ENCODE assay signal across 9 mouse cellular contexts in the genomic region with DNA sequence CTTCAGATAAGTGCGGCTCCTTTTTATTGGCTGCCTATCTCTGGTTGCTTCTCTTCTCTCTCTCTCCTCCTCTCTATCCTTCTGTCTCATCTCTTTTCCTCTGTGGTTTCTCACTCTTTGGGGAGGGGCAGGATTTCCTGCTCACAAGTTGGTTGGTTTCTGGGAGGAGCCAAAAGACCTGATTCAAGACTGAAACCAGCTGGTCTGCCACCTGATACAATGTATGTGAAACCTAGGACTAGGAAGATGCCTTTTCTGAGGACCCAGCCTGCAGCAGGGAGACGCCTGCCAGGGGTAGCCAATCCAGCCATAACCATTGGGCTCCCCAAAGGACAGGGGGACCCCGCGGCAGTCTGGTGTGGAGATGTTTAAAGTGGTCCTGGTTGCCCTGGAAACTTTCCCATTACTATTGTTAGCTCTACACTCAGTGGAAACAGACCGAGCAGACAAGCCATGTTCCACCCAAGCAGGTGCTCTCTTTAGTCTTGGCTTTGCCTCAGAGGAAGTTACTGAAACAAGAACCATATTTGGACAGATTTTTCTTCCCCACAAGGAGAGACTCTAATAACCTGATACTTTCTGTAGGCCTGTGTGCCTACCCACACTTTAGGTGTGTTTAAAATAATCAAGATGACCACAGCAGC. TPM values are rescaled to one million over a fixed set of nuclear protein-coding genes. Genes with fewer than 3 reads are reported as not detected.
DNase-seq lines count a peak whose midpoint lies in the region; ATAC-seq and TF ChIP-seq lines count a peak whose summit lies in the region.
"Had no signal": no experiment of that assay in that cellular context is flagged by ENCODE, and none has a peak within 500 bp of the region (broad histone marks: within the 10 kb centered on the region; RNA-seq: fewer than 3 reads in every experiment).

A gene (minus strand): TSS at position 121 of the 644 bp plus-strand sequence.

- TF ChIP-seq POLR2A in spleen, adult 2 months (IDR thresholded peaks at IDR 0.05; ENCODE audit: low read depth, low read length), result no peak

- 87% methylated on average over 5 of the region's 5 CpGs for WGBS in kidney, postnatal 0 days
- 11% methylated on average over 5 of the region's 5 CpGs for WGBS in spleen, adult 2 months
- WGBS in midbrain, postnatal 0 days, result 69% methylated on average over 5 of the region's 5 CpGs

- H3K4me2 ChIP-seq in kidney, postnatal 0 days (ENCODE audit: low read length), result no peak within 1 kb of the TSS
- H3K4me2 ChIP-seq in midbrain, postnatal 0 days (ENCODE audit: low read depth, low read length, poor library complexity, severe bottlenecking), result no peak within 1 kb of the TSS

- H3K27me3 ChIP-seq in kidney, postnatal 0 days (ENCODE audit: insufficient read depth, low read length), result no peaks in the 10 kb centered on the region
- H3K27me3 ChIP-seq in spleen, adult 2 months (ENCODE audit: control insufficient read depth, insufficient read depth, low read length), result no peaks in the 10 kb centered on the region
- no peaks in the 10 kb centered on the region for H3K27me3 ChIP-seq in midbrain, postnatal 0 days (ENCODE audit: insufficient read depth, low read length)

- H3K9ac ChIP-seq in kidney, postnatal 0 days (ENCODE audit: low read depth, low read length), result no peak within 1 kb of the TSS
- H3K9ac ChIP-seq in midbrain, postnatal 0 days (replicated peaks; ENCODE audit: low read length, poor library complexity, severe bottlenecking), result no peak within 1 kb of the TSS

- ATAC-seq in kidney, postnatal 0 days (replicated peaks; ENCODE audit: low FRiP score, low read depth), result no peak
- no peak for ATAC-seq in midbrain, postnatal 0 days (ENCODE audit: low FRiP score)

- H3K4me3 ChIP-seq in kidney, postnatal 0 days (replicated peaks; ENCODE audit: low read depth, low read length), result no peak within 1 kb of the TSS
- H3K4me3 ChIP-seq in spleen, adult 2 months (ENCODE audit: extremely low read depth, insufficient read depth, insufficient read length), result peak within 1 kb of the TSS; percentile 40
- H3K4me3 ChIP-seq in midbrain, postnatal 0 days (ENCODE audit: low read depth, low read length), result no peak within 1 kb of the TSS

- H3K27ac ChIP-seq in kidney, postnatal 0 days, result peak within 1 kb of the TSS; percentile 50
- peak within 1 kb of the TSS; percentile 84 for H3K27ac ChIP-seq in spleen, adult 2 months (ENCODE audit: insufficient read depth, low read length)
- no peak within 1 kb of the TSS for H3K27ac ChIP-seq in midbrain, postnatal 0 days (ENCODE audit: low read depth, low read length)

- no peaks in the 10 kb centered on the region for H3K9me3 ChIP-seq in kidney, postnatal 0 days (replicated peaks; ENCODE audit: low read length)
- no peaks in the 10 kb centered on the region for H3K9me3 ChIP-seq in midbrain, postnatal 0 days (ENCODE audit: low read length)

- DNase-seq in kidney, postnatal 0 days (ENCODE audit: low spot score), result no peak
- no peak for DNase-seq in kidney, adult 18-20 months
- DNase-seq in adrenal gland, postnatal 25 days, result no peak
- no peak for DNase-seq in layer of hippocampus, postnatal 36 days
- DNase-seq in spleen, adult 2 months (ENCODE audit: low read depth in 1 of 2, low spot score in 2 of 2), result peak; percentile 55 to 61
- DNase-seq in midbrain, postnatal 0 days (ENCODE audit: low spot score), result no peak
- no peak for DNase-seq in MN1 (ENCODE audit: low spot score)
- DNase-seq: kidney, adult 8-10 months; right cerebral cortex, postnatal 25 days had no signal

- TF ChIP-seq CTCF in kidney, postnatal 0 days (IDR thresholded peaks at IDR 0.05; ENCODE audit: low read depth), result no peak
- TF ChIP-seq CTCF in spleen, adult 2 months (IDR thresholded peaks at IDR 0.05; ENCODE audit: extremely low read depth, insufficient read depth, insufficient read length, insufficient replicate concordance), result no peak
- no peak for TF ChIP-seq CTCF in midbrain, postnatal 0 days (IDR thresholded peaks at IDR 0.05)

- no peaks in the 10 kb centered on the region for H3K36me3 ChIP-seq in kidney, postnatal 0 days (ENCODE audit: insufficient read depth, low read length)
- H3K36me3 ChIP-seq in spleen, adult 2 months (ENCODE audit: control insufficient read depth, insufficient read depth, low read length), result no peaks in the 10 kb centered on the region
- H3K36me3 ChIP-seq in midbrain, postnatal 0 days (ENCODE audit: insufficient read depth, low read length), result no peaks in the 10 kb centered on the region

- H3K4me1 ChIP-seq in kidney, postnatal 0 days (replicated peaks; ENCODE audit: insufficient read depth, low read length), result no peaks in the 10 kb centered on the region
- H3K4me1 ChIP-seq in spleen, adult 2 months (ENCODE audit: control insufficient read depth, insufficient read depth, insufficient read length), result peaks cover 5% of the 10 kb centered on the region; the same call in 1 of the 2 replicates
- no peaks in the 10 kb centered on the region for H3K4me1 ChIP-seq in midbrain, postnatal 0 days (ENCODE audit: insufficient read depth, low read length)

RNA-seq across cellular contexts. Expression of the gene that starts here (rescaled TPM):
- polyA plus RNA-seq in kidney, postnatal 0 days (2015; fragmentation: Nextera tagmentation; extraction: Ambion mirVana), result 8.7 and 11.4 TPM in 2 replicates
- 71.0 and 74.2 TPM in 2 replicates for total RNA-seq in adrenal gland, postnatal 25 days (2021)
- total RNA-seq in layer of hippocampus, postnatal 36 days (2021), result 10 to 100 TPM; 45.1 to 47.1 TPM
- 32.9 and 33.5 TPM in 2 replicates for polyA plus RNA-seq in spleen, adult 2 months (2012; rRNA removed)
- 2.7 and 3.0 TPM in 2 replicates for total RNA-seq in midbrain, postnatal 0 days (2014; rRNA removed)
- 2.8 and 3.4 TPM in 2 replicates for polyA plus RNA-seq in midbrain, postnatal 0 days (2015; fragmentation: Nextera tagmentation; extraction: Ambion mirVana)

Comparison
In these comparisons a context has a peak if more than half of its experiments do, and no peak if none do; other contexts are left out.
1. RNA of the gene that starts here (total RNA-seq): 71.0 to 74.2 TPM in adrenal gland, postnatal 25 days and 45.1 to 47.1 TPM in layer of hippocampus, postnatal 36 days; 2.7 to 3.0 TPM in midbrain, postnatal 0 days; every median in the first group is over 10 times any median in the second.
2. DNase-seq: peak in spleen, adult 2 months (2 of 2); none in kidney, postnatal 0 days (single experiment), kidney, adult 18-20 months (single experiment), adrenal gland, postnatal 25 days (single experiment), layer of hippocampus, postnatal 36 days (0 of 2), midbrain, postnatal 0 days (single experiment) and MN1 (single experiment).